Mouse (Mus musculus): ENCODE data around the gene Vgf. TPM values are rescaled to one million over a fixed set of nuclear protein-coding genes. Genes with fewer than 3 reads are reported as not detected.

Gene Vgf
- polyA plus RNA-seq, 1 experiment from 2014 or later: 1.0 TPM

DNA sequence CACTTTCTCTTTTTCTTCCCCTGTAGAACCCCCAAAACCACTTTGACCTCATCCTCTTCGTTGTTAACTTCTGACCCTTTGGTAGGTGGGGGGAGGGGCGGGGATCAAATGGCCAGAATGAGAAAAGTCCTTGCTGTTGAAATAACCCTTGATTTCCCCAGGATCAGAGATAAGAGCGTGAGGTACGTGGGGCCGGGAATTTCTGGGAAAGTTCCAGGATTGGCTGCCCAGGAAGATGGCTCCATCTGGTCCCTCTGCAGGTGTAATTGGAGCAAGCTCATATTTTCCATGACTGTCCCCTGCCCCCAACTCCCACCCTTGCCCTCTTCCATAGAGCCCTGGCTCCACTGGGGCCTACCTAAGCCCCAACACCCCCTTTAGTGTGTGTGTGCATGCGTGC lies 49.5 kb downstream of the Vgf start:
- Histone ChIP-seq H3K36me3 (ENCODE audit: poor library complexity, severe bottlenecking) (no peaks in the 10 kb centered on the region), H3K27ac (no peak overlapping the region), H3K9ac (no peak overlapping the region), H3K4me2 (no peak overlapping the region), H3K4me3 (no peak overlapping the region), H3K9me3 (replicated peaks) (no peaks in the 10 kb centered on the region), H3K4me1 (peaks cover 12% of the 10 kb centered on the region), H3K27me3 (no peaks in the 10 kb centered on the region)
- WGBS: 79% methylated on average over 6 of the region's 6 CpGs
- ATAC-seq: no peak

- 50% methylated on average over 12 of the region's 12 CpGs for WGBS
- Histone ChIP-seq H3K4me1 (peaks cover 12% of the 10 kb centered on the region), H3K27me3 (no peaks in the 10 kb centered on the region), H3K27ac (no peak overlapping the region), H3K4me2 (no peak overlapping the region), H3K4me3 (no peak overlapping the region), H3K9me3 (replicated peaks) (no peaks in the 10 kb centered on the region), H3K9ac (no peak overlapping the region), H3K36me3 (ENCODE audit: poor library complexity, severe bottlenecking) (no peaks in the 10 kb centered on the region)
- ATAC-seq: no peak
Observed at GRCm38 (mm10) chr5:137076191-137076930, 50.2 kb downstream of the Vgf start.

GRCm38 (mm10) chr5:137077187-137077586 lies 51.0 kb downstream of the Vgf start:
- whole genome bisulfite sequencing: 89% methylated on average over 7 of the region's 7 CpGs
- Histone ChIP-seq H3K4me3 (no peak overlapping the region), H3K36me3 (ENCODE audit: poor library complexity, severe bottlenecking) (no peaks in the 10 kb centered on the region), H3K9me3 (replicated peaks) (no peaks in the 10 kb centered on the region), H3K27ac (no peak overlapping the region), H3K4me1 (peaks cover 6% of the 10 kb centered on the region), H3K27me3 (no peaks in the 10 kb centered on the region), H3K4me2 (no peak overlapping the region), H3K9ac (no peak overlapping the region)
- no peak for ATAC-seq

- Histone ChIP-seq H3K27me3 (no peaks in the 10 kb centered on the region), H3K4me1 (no peaks in the 10 kb centered on the region; the same call in 1 of the 2 replicates), H3K9ac (no peak overlapping the region), H3K36me3 (ENCODE audit: poor library complexity, severe bottlenecking) (no peaks in the 10 kb centered on the region), H3K27ac (no peak overlapping the region), H3K9me3 (replicated peaks) (no peaks in the 10 kb centered on the region), H3K4me3 (no peak overlapping the region), H3K4me2 (no peak overlapping the region)
- WGBS: 93% methylated on average over 14 of the region's 14 CpGs
- no peak for ATAC-seq
Observed at GRCm38 (mm10) chr5:137078041-137078440, 51.8 kb downstream of the Vgf start.

GRCm38 (mm10) chr5:137078616-137079015 lies 52.4 kb downstream of the Vgf start:
- H3K4me2 ChIP-seq: no peak overlapping the region

GRCm38 (mm10) chr5:137079849-137080248 lies 53.7 kb downstream of the Vgf start:
- Histone ChIP-seq H3K4me3 (no peak overlapping the region), H3K4me2 (no peak overlapping the region), H3K9me3 (replicated peaks) (no peaks in the 10 kb centered on the region), H3K4me1 (no peaks in the 10 kb centered on the region), H3K36me3 (ENCODE audit: poor library complexity, severe bottlenecking) (no peaks in the 10 kb centered on the region), H3K27ac (no peak overlapping the region), H3K9ac (no peak overlapping the region), H3K27me3 (no peaks in the 10 kb centered on the region)
- WGBS: 72% methylated on average over 5 of the region's 5 CpGs
- no peak for ATAC-seq

More at GRCm38 (mm10) chr5:137078616-137079015, 52.4 kb downstream of the Vgf start:
- no peak overlapping the region for H3K4me3 ChIP-seq
- no peak overlapping the region for H3K9ac ChIP-seq
- 82% methylated on average over 6 of the region's 6 CpGs for WGBS
- no peaks in the 10 kb centered on the region for H3K9me3 ChIP-seq (replicated peaks)
- no peak for ATAC-seq
- no peaks in the 10 kb centered on the region for H3K36me3 ChIP-seq (ENCODE audit: poor library complexity, severe bottlenecking)
- no peak overlapping the region for H3K27ac ChIP-seq
- no peaks in the 10 kb centered on the region; the same call in 1 of the 2 replicates for H3K4me1 ChIP-seq
- H3K27me3 ChIP-seq: no peaks in the 10 kb centered on the region

MicroRNAs encoded within 50 kb of the gene (microRNA counts, 519-probe panel; counts per million panel counts)
- 177 counts per million, percentile 53 among the panel's probes with 10 or more counts for microRNA mmu-miR-702

Small RNA genes within 50 kb of the gene (microRNA-seq; reads per million reads assigned to microRNA genes)
- gene Mir702: 58.5 reads per million, percentile 43 among the genes with 10 or more reads in this experiment

Other genes starting within 250 kb of the Vgf start
- gene Col26a1, start 143.2 kb upstream of the Vgf start, polyA plus RNA-seq (2015; fragmentation: Nextera tagmentation; extraction: Ambion mirVana): 10.7 and 10.9 TPM in 2 replicates
- gene Ift22, start 118.2 kb upstream of the Vgf start, polyA plus RNA-seq (2015; fragmentation: Nextera tagmentation; extraction: Ambion mirVana): 123 and 126 TPM in 2 replicates
- gene Fis1, start 73.1 kb upstream of the Vgf start, polyA plus RNA-seq (2015; fragmentation: Nextera tagmentation; extraction: Ambion mirVana): 350 and 357 TPM in 2 replicates
- gene Cldn15, start 59.8 kb upstream of the Vgf start, polyA plus RNA-seq (2015; fragmentation: Nextera tagmentation; extraction: Ambion mirVana): 0.13 and 0.31 TPM in 2 replicates
- gene Plod3, start 39.4 kb upstream of the Vgf start, polyA plus RNA-seq (2015; fragmentation: Nextera tagmentation; extraction: Ambion mirVana): 25.8 and 28.9 TPM in 2 replicates
- gene Znhit1, start 38.4 kb upstream of the Vgf start, polyA plus RNA-seq (2015; fragmentation: Nextera tagmentation; extraction: Ambion mirVana): 110 and 113 TPM in 2 replicates
- 252 and 260 TPM in 2 replicates for gene Ap1s1, start 19.7 kb downstream of the Vgf start, polyA plus RNA-seq (2015; fragmentation: Nextera tagmentation; extraction: Ambion mirVana)
- 0.14 and 0.21 TPM in 2 replicates for gene Serpine1, start 45.9 kb downstream of the Vgf start, polyA plus RNA-seq (2015; fragmentation: Nextera tagmentation; extraction: Ambion mirVana)
- gene Trim56, start 89.8 kb downstream of the Vgf start, polyA plus RNA-seq (2015; fragmentation: Nextera tagmentation; extraction: Ambion mirVana): 3.6 and 4.4 TPM in 2 replicates
- gene Muc3, start 122.9 kb downstream of the Vgf start, polyA plus RNA-seq (2015; fragmentation: Nextera tagmentation; extraction: Ambion mirVana): not detected in 2 replicates
- not detected in 2 replicates for gene Muc3a, start 186.0 kb downstream of the Vgf start, polyA plus RNA-seq (2015; fragmentation: Nextera tagmentation; extraction: Ambion mirVana)